Mouse (Mus musculus) adrenal gland, adult 8-10 months (tissue): ENCODE measurements around the gene Col8a1. TPM values are rescaled to one million over a fixed set of nuclear protein-coding genes. Genes with fewer than 3 reads are reported as not detected.

Source experiments
- DNase-seq: peaks from one replicate; pipeline ENCODE4 v3.0.0; 2022
- total RNA-seq, 4 experiments: library from RNA; stranded (reverse); gene quantifications; 2 replicates each; pipeline ENCODE4 v1.2.4; 2022

The Col8a1 gene
- total RNA-seq: 1 to 10 TPM; 3.1 to 5.0 (median 4.1) TPM

GRCm38 (mm10) chr16:57754526-57755125 lies at the start of gene Col8a1:
Gene Col8a1 (minus strand): TSS chr16:57754737.
- DNase-seq: no peak

GRCm38 (mm10) chr16:57801886-57802285 lies 47.3 kb upstream of the Col8a1 start:
- no peak for DNase-seq

- DNase-seq: no peak
These were observed 41.8 kb upstream of the Col8a1 start for GRCm38 (mm10) chr16:57796321-57796720.

GRCm38 (mm10) chr16:57779011-57779410 lies 24.5 kb upstream of the Col8a1 start:
- no peak for DNase-seq

- DNase-seq: no peak
These were observed 11.1 kb upstream of the Col8a1 start for GRCm38 (mm10) chr16:57765615-57766014.

GRCm38 (mm10) chr16:57759862-57760261 lies 5.3 kb upstream of the Col8a1 start:
- DNase-seq: no peak

GRCm38 (mm10) chr16:57755708-57756107 lies 1.2 kb upstream of the Col8a1 start:
- DNase-seq: no peak

GRCm38 (mm10) chr16:57755241-57755640 lies 704 bp upstream of the Col8a1 start:
- no peak for DNase-seq

- no peak for DNase-seq
These were observed 827 bp downstream of the Col8a1 start for GRCm38 (mm10) chr16:57753539-57754280.

GRCm38 (mm10) chr16:57750549-57750948 lies 4.0 kb downstream of the Col8a1 start:
- no peak for DNase-seq

- no peak for DNase-seq
These were observed 6.4 kb downstream of the Col8a1 start for GRCm38 (mm10) chr16:57748093-57748492.

- DNase-seq: no peak
These were observed 7.0 kb downstream of the Col8a1 start for GRCm38 (mm10) chr16:57747357-57748056.

GRCm38 (mm10) chr16:57740169-57740568 lies 14.4 kb downstream of the Col8a1 start:
- no peak for DNase-seq

- no peak for DNase-seq
These were observed 19.6 kb downstream of the Col8a1 start for GRCm38 (mm10) chr16:57734942-57735341.

GRCm38 (mm10) chr16:57733545-57733944 lies 21.0 kb downstream of the Col8a1 start:
- DNase-seq: no peak

- DNase-seq: no peak
These were observed 21.4 kb downstream of the Col8a1 start for GRCm38 (mm10) chr16:57733139-57733538.

GRCm38 (mm10) chr16:57724978-57725377 lies 29.6 kb downstream of the Col8a1 start:
- DNase-seq: no peak

- no peak for DNase-seq
These were observed 35.6 kb downstream of the Col8a1 start for GRCm38 (mm10) chr16:57718982-57719381.

GRCm38 (mm10) chr16:57698733-57699132 lies 55.8 kb downstream of the Col8a1 start:
- no peak for DNase-seq

- DNase-seq: no peak
These were observed 59.8 kb downstream of the Col8a1 start for GRCm38 (mm10) chr16:57694694-57695093.

GRCm38 (mm10) chr16:57693906-57694522 lies 60.5 kb downstream of the Col8a1 start:
- DNase-seq: no peak

GRCm38 (mm10) chr16:57685790-57686399 lies 68.6 kb downstream of the Col8a1 start:
- no peak for DNase-seq

- peak; percentile 45 for DNase-seq
These were observed 82.3 kb downstream of the Col8a1 start for GRCm38 (mm10) chr16:57672251-57672650.
